Mouse (Mus musculus) hindbrain, embryonic 15.5 days (tissue): ENCODE data around the gene Iqschfp. TPM values are rescaled to one million over a fixed set of nuclear protein-coding genes. Genes with fewer than 3 reads are reported as not detected.

ENCODE experiments used
- ATAC-seq: fragments of 200-750 bp; cut with Nextera tagmentation; 2 replicates; pipeline ENCODE4 v1.8.0; 2017; ENCODE audit warnings: low read depth, moderate number of reproducible peaks, moderate TSS enrichment; ENCODE audit not compliant: low FRiP score
- H3K27ac ChIP-seq: fragments of 300-500 bp; sonication (generic); replicated peaks from 2 replicates; pipeline ENCODE4 v1.5.1; 2015; ENCODE audit warnings: mild to moderate bottlenecking, inconsistent platforms
- H3K27me3 ChIP-seq: fragments of 300-500 bp; sonication (generic); 2 replicates; pipeline ENCODE4 v1.6.1; 2015; ENCODE audit warnings: control low read depth, inconsistent platforms
- H3K36me3 ChIP-seq: fragments of 300-500 bp; sonication (generic); 2 replicates; pipeline ENCODE4 v1.6.1; 2015; ENCODE audit warnings: control low read depth, inconsistent platforms
- H3K4me1 ChIP-seq: fragments of 300-500 bp; sonication (generic); replicated peaks from 2 replicates; pipeline ENCODE4 v1.6.1; 2015; ENCODE audit warnings: control low read depth, inconsistent platforms
- H3K4me2 ChIP-seq: fragments of 300-500 bp; sonication (generic); 2 replicates; pipeline ENCODE4 v1.6.1; 2015; ENCODE audit warnings: moderate library complexity, mild to moderate bottlenecking, inconsistent platforms
- H3K4me3 ChIP-seq: fragments of 300-500 bp; sonication (generic); 2 replicates; pipeline ENCODE4 v1.5.1; 2015; ENCODE audit warnings: mild to moderate bottlenecking, inconsistent platforms
- H3K9ac ChIP-seq: fragments of 300-500 bp; sonication (generic); 2 replicates; pipeline ENCODE4 v1.6.1; 2015; ENCODE audit warnings: inconsistent platforms
- H3K9me3 ChIP-seq: fragments of 300-500 bp; sonication (generic); 2 replicates; pipeline ENCODE4 v1.6.1; 2016; ENCODE audit warnings: control low read depth, inconsistent platforms
- WGBS: fragments of 180-500 bp; shearing (Covaris S2); methylation state at CpG from one replicate; pipeline ENCODE4 v1.1.7; 2015; 5-methylcytosine and 5-hydroxymethylcytosine counted together
- polyA plus RNA-seq: library from polyadenylated mRNA; unstranded; fragments of >200 nt; fragmentation: Nextera tagmentation; extraction: Ambion mirVana; gene quantifications from 2 replicates; pipeline ENCODE4 v1.2.1, GENCODE M21; 2015

The Iqschfp gene
- polyA plus RNA-seq, 1 experiment from 2014 or later = 7.3 TPM

GRCm38 (mm10) chr3:68306726-68307125, 414.7 kb downstream of the Iqschfp start:
- Histone ChIP-seq H3K27me3 (no peaks in the 10 kb centered on the region), H3K9me3 (no peaks in the 10 kb centered on the region), H3K27ac (no peak overlapping the region), H3K36me3 (no peaks in the 10 kb centered on the region), H3K4me3 (no peak overlapping the region), H3K4me1 (no peaks in the 10 kb centered on the region), H3K4me2 (no peak overlapping the region), H3K9ac (no peak overlapping the region)
- no peak for ATAC-seq
- WGBS = 28% methylated on average over 4 of the region's 4 CpGs

- Histone ChIP-seq H3K36me3 (no peaks in the 10 kb centered on the region), H3K4me3 (no peak overlapping the region), H3K9ac (no peak overlapping the region), H3K9me3 (no peaks in the 10 kb centered on the region), H3K4me2 (no peak overlapping the region), H3K27ac (no peak overlapping the region), H3K27me3 (no peaks in the 10 kb centered on the region), H3K4me1 (no peaks in the 10 kb centered on the region)
- WGBS = 56% methylated on average over 6 of the region's 6 CpGs
- ATAC-seq = peak; percentile 30; the same call in 1 of the 2 replicates
Measured at GRCm38 (mm10) chr3:68325575-68325974, 433.5 kb downstream of the Iqschfp start.

DNA sequence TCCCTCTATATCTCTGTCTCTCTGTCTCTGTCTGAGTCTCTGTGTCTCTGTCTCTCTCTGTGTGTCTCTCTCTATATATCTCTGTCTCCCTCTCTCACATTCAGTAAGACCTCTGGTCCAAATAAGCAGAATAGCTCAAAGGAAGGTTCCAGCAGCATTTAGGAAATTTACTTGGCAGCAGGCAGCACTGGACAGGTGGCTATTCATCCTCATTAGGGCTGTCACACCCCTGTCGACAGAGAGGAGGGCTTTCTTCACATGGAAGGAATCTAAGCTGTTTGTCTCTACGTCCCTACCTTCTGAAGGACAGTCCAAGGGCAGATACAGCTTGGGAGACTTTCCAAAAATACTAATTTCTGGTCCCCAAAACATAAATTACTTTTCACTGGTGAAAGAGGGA, 440.5 kb downstream of the Iqschfp start:
- WGBS = 47% methylated on average over 2 of the region's 2 CpGs
- H3K36me3 ChIP-seq = no peaks in the 10 kb centered on the region
- no peak overlapping the region for H3K9ac ChIP-seq
- no peaks in the 10 kb centered on the region for H3K27me3 ChIP-seq
- H3K4me3 ChIP-seq = no peak overlapping the region
- no peaks in the 10 kb centered on the region for H3K9me3 ChIP-seq
- no peak overlapping the region for H3K27ac ChIP-seq
- H3K4me2 ChIP-seq = no peak overlapping the region
- ATAC-seq = no peak
- no peaks in the 10 kb centered on the region for H3K4me1 ChIP-seq

DNA sequence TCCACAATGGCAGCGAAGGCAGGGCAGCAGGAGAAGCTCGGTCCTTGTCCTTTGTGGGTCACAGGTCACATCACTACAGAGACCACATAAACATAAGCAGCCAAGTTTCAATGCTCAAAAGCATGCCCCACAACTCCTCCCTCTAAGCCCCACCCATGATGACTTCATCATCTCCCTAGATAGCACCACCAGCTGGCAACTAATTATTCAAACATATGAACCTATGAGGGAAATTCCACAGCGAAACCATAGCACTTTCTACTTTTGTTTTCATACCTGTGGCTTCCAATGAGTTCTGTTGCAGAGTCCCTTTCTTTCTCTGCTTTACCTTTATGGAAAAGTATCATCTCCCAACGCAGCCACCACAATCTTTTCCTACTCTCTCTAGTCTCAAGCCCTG, 443.5 kb downstream of the Iqschfp start:
- H3K4me2 ChIP-seq = no peak overlapping the region
- H3K27ac ChIP-seq = no peak overlapping the region
- no peak overlapping the region for H3K4me3 ChIP-seq
- no peaks in the 10 kb centered on the region for H3K9me3 ChIP-seq
- H3K27me3 ChIP-seq = no peaks in the 10 kb centered on the region
- no peak overlapping the region for H3K9ac ChIP-seq
- no peak for ATAC-seq
- no peaks in the 10 kb centered on the region for H3K36me3 ChIP-seq
- no peaks in the 10 kb centered on the region for H3K4me1 ChIP-seq
- WGBS = 89% methylated on average over 4 of the region's 4 CpGs

DNA sequence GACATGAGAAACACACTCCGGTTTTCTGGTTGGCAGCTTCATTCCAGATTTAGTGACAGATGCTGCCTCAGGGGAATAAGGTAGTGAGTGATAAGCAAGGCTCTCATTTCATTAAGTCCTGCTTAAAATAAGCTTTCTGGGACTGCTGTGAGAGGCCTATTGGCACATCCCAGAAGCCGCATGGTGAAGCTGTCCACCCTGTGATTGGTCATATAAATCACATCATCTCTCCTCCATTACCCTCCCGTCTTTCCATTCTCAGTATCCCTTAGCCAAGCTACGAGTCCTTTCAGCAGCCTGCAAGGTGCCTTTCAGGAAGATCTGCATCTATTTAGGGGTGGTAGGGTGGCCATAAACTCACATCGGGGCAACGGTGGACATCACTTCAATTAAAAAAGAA, 458.6 kb downstream of the Iqschfp start:
- 61% methylated on average over 6 of the region's 6 CpGs for WGBS
- Histone ChIP-seq H3K4me1 (peaks cover 4% of the 10 kb centered on the region; the same call in 1 of the 2 replicates), H3K27me3 (no peaks in the 10 kb centered on the region), H3K27ac (no peak overlapping the region), H3K9ac (no peak overlapping the region), H3K4me3 (no peak overlapping the region), H3K4me2 (no peak overlapping the region), H3K36me3 (no peaks in the 10 kb centered on the region), H3K9me3 (no peaks in the 10 kb centered on the region)
- peak; percentile 61; the same call in 1 of the 2 replicates for ATAC-seq

DNA sequence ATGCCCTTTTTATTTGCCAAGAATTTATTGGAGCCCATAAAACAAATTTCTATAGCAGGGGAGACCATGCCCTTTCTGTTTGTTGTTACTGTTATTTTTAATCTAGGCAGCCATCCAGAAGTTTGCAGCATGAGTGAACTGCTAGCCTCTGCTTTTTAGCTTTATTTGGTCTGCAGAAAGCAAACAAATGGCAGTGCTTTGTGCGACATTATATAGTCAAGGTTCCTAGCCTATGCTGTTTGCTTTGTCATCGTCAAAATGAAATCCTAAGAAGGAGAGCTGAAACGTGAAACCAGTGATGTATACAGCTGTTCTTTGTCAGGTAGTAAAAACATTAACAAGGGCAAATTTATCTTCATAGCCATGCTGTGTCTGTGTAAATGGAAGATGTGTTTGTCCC, 459.4 kb downstream of the Iqschfp start:
- Histone ChIP-seq H3K36me3 (no peaks in the 10 kb centered on the region), H3K4me2 (no peak overlapping the region), H3K9ac (no peak overlapping the region), H3K4me1 (peaks cover 4% of the 10 kb centered on the region; the same call in 1 of the 2 replicates), H3K9me3 (no peaks in the 10 kb centered on the region), H3K4me3 (no peak overlapping the region), H3K27ac (no peak overlapping the region), H3K27me3 (no peaks in the 10 kb centered on the region)
- ATAC-seq = no peak
- 48% methylated on average over 3 of the region's 3 CpGs for WGBS

GRCm38 (mm10) chr3:68352961-68353360, 460.9 kb downstream of the Iqschfp start:
- 89% methylated on average over 7 of the region's 7 CpGs for WGBS
- H3K9me3 ChIP-seq = no peaks in the 10 kb centered on the region
- no peak overlapping the region for H3K9ac ChIP-seq
- no peak for ATAC-seq
- no peaks in the 10 kb centered on the region for H3K36me3 ChIP-seq
- H3K27ac ChIP-seq = no peak overlapping the region
- no peak overlapping the region for H3K4me2 ChIP-seq
- H3K4me3 ChIP-seq = no peak overlapping the region
- no peaks in the 10 kb centered on the region for H3K27me3 ChIP-seq
- peaks cover 4% of the 10 kb centered on the region; the same call in 1 of the 2 replicates for H3K4me1 ChIP-seq

DNA sequence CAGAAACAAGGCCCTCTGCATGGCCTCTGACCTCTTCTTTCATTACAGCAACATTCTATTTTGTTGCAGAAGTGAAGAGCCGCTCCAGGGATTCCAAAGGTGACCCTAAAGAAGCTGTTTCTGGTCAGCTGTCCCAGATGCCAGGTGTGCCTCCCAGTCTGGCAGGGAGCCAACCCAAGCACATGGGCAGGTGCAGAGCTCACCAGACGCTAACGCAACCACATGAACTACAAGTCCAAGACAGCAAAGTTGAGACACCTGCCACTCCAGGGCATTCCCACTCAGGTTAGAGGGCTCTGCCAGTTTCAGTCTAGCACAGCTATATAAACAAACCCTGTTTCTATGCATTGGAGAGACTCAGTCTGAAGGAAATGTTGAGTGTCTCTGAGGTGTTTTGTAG, 461.5 kb downstream of the Iqschfp start:
- no peak overlapping the region for H3K27ac ChIP-seq
- H3K36me3 ChIP-seq = no peaks in the 10 kb centered on the region
- H3K9me3 ChIP-seq = no peaks in the 10 kb centered on the region
- peaks cover 4% of the 10 kb centered on the region; the same call in 1 of the 2 replicates for H3K4me1 ChIP-seq
- H3K4me3 ChIP-seq = no peak overlapping the region
- no peak for ATAC-seq
- no peaks in the 10 kb centered on the region for H3K27me3 ChIP-seq
- no peak overlapping the region for H3K9ac ChIP-seq
- no peak overlapping the region for H3K4me2 ChIP-seq
- WGBS = 58% methylated on average over 3 of the region's 3 CpGs

GRCm38 (mm10) chr3:68356516-68356915, 464.5 kb downstream of the Iqschfp start:
- Histone ChIP-seq H3K9ac (no peak overlapping the region), H3K27me3 (no peaks in the 10 kb centered on the region), H3K36me3 (no peaks in the 10 kb centered on the region), H3K4me1 (no peaks in the 10 kb centered on the region), H3K27ac (no peak overlapping the region), H3K4me3 (no peak overlapping the region), H3K9me3 (no peaks in the 10 kb centered on the region), H3K4me2 (no peak overlapping the region)
- 89% methylated on average over 2 of the region's 2 CpGs for WGBS
- no peak for ATAC-seq

- Histone ChIP-seq H3K27ac (no peak overlapping the region), H3K9me3 (no peaks in the 10 kb centered on the region), H3K4me1 (no peaks in the 10 kb centered on the region), H3K27me3 (no peaks in the 10 kb centered on the region), H3K4me2 (no peak overlapping the region), H3K4me3 (no peak overlapping the region), H3K36me3 (no peaks in the 10 kb centered on the region), H3K9ac (no peak overlapping the region)
- ATAC-seq = no peak
Measured at GRCm38 (mm10) chr3:68368029-68368428, 476.0 kb downstream of the Iqschfp start.

DNA sequence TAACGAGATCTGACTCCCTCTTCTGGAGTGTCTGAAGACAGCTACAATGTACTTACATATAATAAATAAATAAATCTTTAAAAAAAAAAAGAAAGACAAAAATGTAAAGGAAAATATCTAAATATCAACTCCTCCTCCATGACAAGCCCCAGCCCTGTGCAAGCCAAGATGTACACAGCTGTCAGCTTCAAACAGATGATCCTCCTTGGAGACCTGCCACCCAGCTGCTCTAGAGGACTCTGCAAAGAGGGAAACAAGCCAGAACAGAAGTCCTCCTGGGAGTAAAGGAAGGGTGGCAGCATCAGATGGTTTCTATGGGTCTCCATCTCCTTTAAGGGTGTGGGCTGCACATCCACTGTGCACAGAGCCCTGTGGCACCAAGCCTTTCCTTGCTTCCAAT, 480.9 kb downstream of the Iqschfp start:
- no peak overlapping the region for H3K9ac ChIP-seq
- H3K27ac ChIP-seq = no peak overlapping the region
- no peaks in the 10 kb centered on the region for H3K27me3 ChIP-seq
- H3K4me2 ChIP-seq = no peak overlapping the region
- H3K9me3 ChIP-seq = no peaks in the 10 kb centered on the region
- ATAC-seq = no peak
- H3K4me1 ChIP-seq = peaks cover 8% of the 10 kb centered on the region; the same call in 1 of the 2 replicates
- H3K36me3 ChIP-seq = no peaks in the 10 kb centered on the region
- H3K4me3 ChIP-seq = no peak overlapping the region
- WGBS = 33% methylated on average over 1 of the region's 1 CpGs

GRCm38 (mm10) chr3:68375100-68375508, 483.1 kb downstream of the Iqschfp start:
- no peaks in the 10 kb centered on the region for H3K9me3 ChIP-seq
- 0 out of 2 replicates have a peak overlapping the region, but pooled peaks have one; percentile 18 for H3K4me2 ChIP-seq
- H3K4me1 ChIP-seq = peaks cover 8% of the 10 kb centered on the region; the same call in 1 of the 2 replicates
- 45% methylated on average over 10 of the region's 10 CpGs for WGBS
- H3K9ac ChIP-seq = no peak overlapping the region
- H3K27ac ChIP-seq = no peak overlapping the region
- no peak for ATAC-seq
- H3K4me3 ChIP-seq = no peak overlapping the region
- no peaks in the 10 kb centered on the region for H3K36me3 ChIP-seq
- H3K27me3 ChIP-seq = no peaks in the 10 kb centered on the region

DNA sequence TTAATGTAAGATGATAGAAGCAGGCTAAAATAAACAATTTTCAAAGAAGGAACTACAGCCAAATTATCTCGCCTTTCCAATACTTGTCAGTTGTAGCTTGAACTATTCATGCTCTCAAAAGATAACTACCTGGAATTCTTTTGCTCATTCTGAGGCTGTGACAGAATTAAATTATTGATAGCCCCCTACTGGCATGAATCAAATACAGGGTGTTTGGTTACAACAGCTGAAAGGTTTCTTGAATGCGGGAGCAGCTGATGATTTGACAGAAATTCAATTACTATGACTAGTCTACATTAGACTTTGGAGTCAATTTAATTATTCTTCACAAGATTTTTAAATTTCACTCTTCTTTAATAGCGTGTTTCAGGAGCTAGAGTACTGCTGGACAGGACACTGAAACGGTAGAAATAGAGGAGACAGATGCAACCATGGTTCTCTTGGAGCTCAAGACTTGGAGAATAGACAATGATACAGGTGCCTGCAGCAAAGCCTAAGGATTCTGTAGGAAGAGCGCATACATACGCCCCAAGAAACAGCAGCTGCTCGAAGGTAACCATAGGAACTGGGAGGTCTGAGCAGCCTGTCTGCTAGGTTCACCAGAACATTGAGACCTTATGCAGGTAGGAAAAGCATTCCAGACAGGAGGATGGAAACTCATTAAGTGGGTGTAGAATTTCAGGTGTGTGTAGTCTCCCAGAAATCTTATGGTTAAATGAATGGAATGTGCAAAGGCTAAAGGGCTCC, 485.6 kb downstream of the Iqschfp start:
- Histone ChIP-seq H3K27me3 (no peaks in the 10 kb centered on the region), H3K4me3 (no peak overlapping the region), H3K4me2 (no peak overlapping the region), H3K36me3 (no peaks in the 10 kb centered on the region), H3K9ac (no peak overlapping the region), H3K27ac (no peak overlapping the region), H3K9me3 (no peaks in the 10 kb centered on the region), H3K4me1 (peaks cover 8% of the 10 kb centered on the region; the same call in 1 of the 2 replicates)
- no peak for ATAC-seq
- WGBS = 73% methylated on average over 7 of the region's 7 CpGs
